Mouse (Mus musculus): ENCODE results near the gene Car15.

DNA sequence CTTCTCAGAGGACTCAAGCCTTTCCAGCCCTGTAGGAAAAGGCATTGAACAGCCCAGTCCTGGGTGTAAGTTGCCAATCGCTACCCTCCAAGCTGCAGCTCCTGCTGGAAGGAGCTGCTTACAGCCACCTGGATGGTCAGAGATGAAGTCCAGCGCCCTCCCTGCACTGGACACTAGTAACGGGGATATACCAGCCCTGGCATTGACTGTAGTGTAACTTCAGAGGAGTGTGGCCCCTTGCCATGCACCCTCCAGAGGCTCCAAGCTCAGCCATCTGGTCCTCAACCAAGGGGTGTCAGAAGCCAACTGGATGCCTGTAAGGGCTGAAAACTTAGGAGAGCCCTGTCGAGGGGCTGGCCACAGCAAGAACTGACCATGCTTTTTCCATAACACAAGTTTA is 1.8 kb upstream of the Car15 start:
- no peak for TF ChIP-seq CTCF (IDR thresholded peaks at IDR 0.05; ENCODE audit: low read depth, low read length)
- TF ChIP-seq POLR2A (IDR thresholded peaks at IDR 0.05; ENCODE audit: borderline replicate concordance, low read depth, low read length): no peak

Measured in bone marrow macrophage, adult 2 months (primary cell).